Mouse (Mus musculus): ENCODE results near the gene Plk1.
A peak's percentile ranks its signal among the peaks of the same experiment; 100 is the strongest.

Gene Plk1

GRCm38 (mm10) chr7:122158915-122159902, at the start of gene Plk1:
Plk1 (plus strand) TSS chr7:122159439.
- peak; percentile 24 to 32 for DNase-seq (ENCODE audit: low spot score in 2 of 2)

GRCm38 (mm10) chr7:122123518-122123917, 35.7 kb upstream of the Plk1 start:
- no peak for DNase-seq (ENCODE audit: low spot score in 2 of 2)

GRCm38 (mm10) chr7:122125636-122126035, 33.6 kb upstream of the Plk1 start:
- no peak for DNase-seq (ENCODE audit: low spot score in 2 of 2)

DNA sequence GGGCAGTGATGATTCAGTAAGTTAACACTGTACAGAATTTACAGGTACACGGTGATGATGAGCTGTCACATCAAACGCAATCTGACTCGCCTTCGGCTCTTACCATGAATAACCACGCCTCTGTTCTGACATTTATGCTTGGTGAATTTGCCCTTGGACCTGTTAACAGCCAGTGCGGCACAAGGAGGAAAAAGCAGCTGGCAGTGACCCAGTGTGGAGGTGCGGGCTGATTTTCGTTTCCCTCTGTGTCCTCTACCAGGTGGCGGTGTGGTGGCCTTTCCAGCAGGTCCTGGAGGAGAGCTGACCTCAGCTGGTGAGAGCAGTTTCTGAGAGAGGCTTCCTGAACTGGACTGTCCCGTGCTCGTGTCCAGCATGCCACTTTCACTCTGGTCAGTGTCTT, 32.3 kb upstream of the Plk1 start:
- DNase-seq (ENCODE audit: low spot score in 2 of 2) = no peak

GRCm38 (mm10) chr7:122131834-122132233, 27.4 kb upstream of the Plk1 start:
- no peak for DNase-seq (ENCODE audit: low spot score in 2 of 2)

- peak; percentile 96 to 97 for DNase-seq (ENCODE audit: low spot score in 2 of 2)
Measured at GRCm38 (mm10) chr7:122132497-122133337, 26.5 kb upstream of the Plk1 start, which contains the start of the genes Palb2 and Dctn5. Palb2 (minus strand) TSS chr7:122132985. Dctn5 (plus strand) TSS chr7:122133041.

GRCm38 (mm10) chr7:122133338-122133625, 26.0 kb upstream of the Plk1 start:
- DNase-seq (ENCODE audit: low spot score in 2 of 2) = no peak

GRCm38 (mm10) chr7:122135070-122135469, 24.2 kb upstream of the Plk1 start:
- DNase-seq (ENCODE audit: low spot score in 2 of 2) = peak; percentile 19 to 30

GRCm38 (mm10) chr7:122137071-122137470, 22.2 kb upstream of the Plk1 start:
- DNase-seq (ENCODE audit: low spot score in 2 of 2) = no peak

- no peak for DNase-seq (ENCODE audit: low spot score in 2 of 2)
Measured at GRCm38 (mm10) chr7:122138190-122138589, 21.0 kb upstream of the Plk1 start.

- DNase-seq (ENCODE audit: low spot score in 2 of 2) = no peak
Measured at GRCm38 (mm10) chr7:122140991-122141390, 18.2 kb upstream of the Plk1 start.

- DNase-seq (ENCODE audit: low spot score in 2 of 2) = no peak
Measured at GRCm38 (mm10) chr7:122152473-122152872, 6.8 kb upstream of the Plk1 start.

GRCm38 (mm10) chr7:122158488-122158887, 751 bp upstream of the Plk1 start:
- no peak for DNase-seq (ENCODE audit: low spot score in 2 of 2)

DNA sequence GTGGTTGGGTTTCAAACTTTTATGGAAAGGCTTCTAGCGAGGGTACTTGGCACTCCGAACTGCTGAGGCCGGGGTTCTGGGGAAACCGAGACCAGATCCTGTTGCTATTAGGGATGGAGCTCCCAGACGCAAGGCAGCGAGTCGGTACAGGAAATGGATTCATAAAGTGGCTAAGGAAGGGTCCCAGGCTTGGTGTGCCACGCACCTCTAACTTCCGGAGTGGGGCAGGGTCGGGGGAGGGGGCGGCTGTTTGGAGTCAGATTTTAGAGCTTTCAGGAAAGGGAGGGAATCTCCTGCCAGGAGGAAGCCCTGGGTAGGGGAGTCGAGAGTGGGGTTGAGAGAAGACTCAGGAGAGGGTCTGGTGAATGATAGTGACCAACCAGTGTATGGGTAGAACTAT, 798 bp downstream of the Plk1 start:
- no peak for DNase-seq (ENCODE audit: low spot score in 2 of 2)

GRCm38 (mm10) chr7:122163766-122164165, 4.5 kb downstream of the Plk1 start:
- no peak for DNase-seq (ENCODE audit: low spot score in 2 of 2)

DNA sequence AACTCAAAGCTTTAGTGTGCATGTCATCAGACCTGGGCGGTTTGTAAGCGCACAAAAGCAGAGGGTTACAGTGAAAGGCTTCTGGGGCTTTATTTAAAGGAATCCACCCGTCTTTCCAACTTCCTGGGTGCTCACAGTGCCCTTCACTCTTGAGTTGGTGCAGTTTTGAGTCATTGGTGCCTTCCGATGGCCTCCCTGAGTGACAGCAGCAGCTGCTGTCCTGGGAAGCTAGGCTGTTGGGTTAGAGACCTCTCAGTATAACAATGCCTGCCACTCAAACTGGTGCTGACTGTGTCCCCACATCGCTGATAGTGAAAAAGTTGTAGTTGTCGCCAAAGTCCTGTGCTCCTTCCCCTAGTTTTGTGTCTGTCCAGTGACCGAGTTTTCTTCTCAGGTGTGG, 8.0 kb downstream of the Plk1 start:
- no peak for DNase-seq (ENCODE audit: low spot score in 2 of 2)

DNA sequence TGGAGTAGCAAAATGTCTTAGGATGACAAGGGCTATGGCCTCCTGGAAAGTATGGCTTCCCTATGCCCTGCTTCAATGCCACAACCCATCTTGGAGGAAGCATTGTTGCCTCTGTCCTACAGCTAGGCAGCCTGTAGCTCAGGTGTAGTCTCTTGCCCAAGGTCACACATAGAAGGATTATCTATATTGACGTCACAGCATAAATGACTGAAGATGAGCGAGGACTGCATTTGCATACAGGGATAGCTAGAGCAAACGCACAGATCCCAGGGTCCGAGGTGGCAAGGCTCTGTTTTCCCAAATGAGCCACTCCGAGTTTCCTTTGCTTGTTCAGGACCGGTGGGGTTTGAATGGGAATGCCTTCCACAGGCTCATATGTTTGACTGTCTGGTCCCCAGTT, 11.5 kb downstream of the Plk1 start:
- DNase-seq (ENCODE audit: low spot score in 2 of 2) = no peak

DNA sequence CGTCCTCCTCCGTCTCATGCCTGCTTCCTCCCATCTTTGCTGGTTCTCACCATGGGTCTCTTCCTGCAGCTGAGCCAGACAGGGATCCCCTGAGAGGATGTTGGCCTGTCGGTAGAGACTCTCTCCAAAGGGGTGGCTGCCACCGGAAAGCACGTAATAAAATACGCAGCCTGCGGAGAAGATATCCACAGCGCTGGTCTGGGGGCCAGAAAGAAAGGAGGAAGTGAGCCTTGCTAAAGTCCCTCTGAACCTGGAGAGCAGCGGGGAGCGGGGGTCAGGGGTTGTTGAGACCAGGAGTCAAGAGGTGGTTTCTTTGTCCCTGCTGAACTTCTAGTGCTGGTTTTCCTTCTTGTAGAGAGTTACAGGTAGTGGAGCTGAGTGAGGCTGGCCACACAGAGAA, 12.4 kb downstream of the Plk1 start:
- DNase-seq (ENCODE audit: low spot score in 2 of 2) = no peak

GRCm38 (mm10) chr7:122180720-122181119, 21.5 kb downstream of the Plk1 start:
- no peak for DNase-seq (ENCODE audit: low spot score in 2 of 2)

GRCm38 (mm10) chr7:122184569-122184968, 25.3 kb downstream of the Plk1 start:
- DNase-seq (ENCODE audit: low spot score in 2 of 2) = no peak

- DNase-seq (ENCODE audit: low spot score in 2 of 2) = no peak
Measured at GRCm38 (mm10) chr7:122186043-122186442, 26.8 kb downstream of the Plk1 start, which contains the start of gene Ern2. Ern2 (minus strand) TSS chr7:122186207.

DNA sequence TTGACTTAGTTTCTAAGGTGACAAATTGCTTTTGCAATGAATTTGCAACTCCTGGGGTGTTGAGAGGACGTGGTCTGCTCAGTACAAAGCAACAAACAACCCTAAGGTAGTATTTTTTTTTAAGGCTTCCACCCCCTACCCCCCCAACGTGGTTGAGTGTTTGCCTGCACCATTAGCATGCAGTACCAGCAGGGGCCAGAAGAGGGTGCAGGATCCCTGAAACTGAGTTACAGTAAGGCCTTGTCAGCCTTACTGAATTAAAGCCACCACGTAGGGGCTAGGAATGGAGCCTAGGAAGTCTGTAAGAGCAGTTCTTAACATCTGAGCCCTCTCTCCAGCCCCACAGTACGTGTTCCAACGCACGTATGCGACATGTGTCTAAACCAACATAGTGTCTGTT, 30.2 kb downstream of the Plk1 start:
- DNase-seq (ENCODE audit: low spot score in 2 of 2) = peak; percentile 28 to 56

DNA sequence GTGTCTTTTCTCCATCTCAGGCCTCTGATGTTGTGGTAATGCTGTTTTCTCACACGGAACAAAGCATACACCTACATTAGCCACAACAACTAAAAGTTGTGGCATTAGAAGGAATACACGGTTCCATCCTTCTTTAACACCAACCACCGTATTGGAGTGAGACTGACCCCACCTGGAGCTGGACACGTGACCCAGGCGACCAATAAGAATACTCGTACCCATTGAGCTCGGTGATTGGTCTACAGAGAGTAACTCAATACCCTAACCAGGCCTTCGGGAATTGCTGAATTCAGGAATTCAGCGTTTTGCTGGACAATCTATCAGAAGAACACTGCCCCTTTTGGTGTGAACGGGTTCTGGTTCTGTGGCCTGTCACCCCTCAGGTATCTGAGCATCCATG, 31.9 kb downstream of the Plk1 start:
- DNase-seq (ENCODE audit: low spot score in 2 of 2) = no peak
